Mouse (Mus musculus) limb, embryonic 12.5 days (tissue): ENCODE measurements around the gene Zan. TPM values are rescaled to one million over a fixed set of nuclear protein-coding genes. Genes with fewer than 3 reads are reported as not detected.

Experiments used
- ATAC-seq: fragments of 200-750 bp; cut with Nextera tagmentation; 2 replicates; pipeline ENCODE4 v1.8.0; 2017; ENCODE audit warnings: low read depth, moderate TSS enrichment; ENCODE audit not compliant: insufficient number of reproducible peaks, insufficient read depth, low FRiP score, low TSS enrichment
- H3K27ac ChIP-seq: fragments of 300-500 bp; sonication (generic); 2 replicates; pipeline ENCODE4 v1.5.1; 2016; ENCODE audit warnings: mild to moderate bottlenecking, moderate library complexity
- H3K27me3 ChIP-seq: fragments of 300-500 bp; sonication (generic); 2 replicates; pipeline ENCODE4 v1.6.1; 2016; ENCODE audit warnings: mild to moderate bottlenecking, moderate library complexity
- H3K36me3 ChIP-seq: fragments of 300-500 bp; sonication (generic); 2 replicates; pipeline ENCODE4 v1.6.1; 2016; ENCODE audit warnings: mild to moderate bottlenecking, moderate library complexity
- H3K4me1 ChIP-seq: fragments of 300-500 bp; sonication (generic); replicated peaks from 2 replicates; pipeline ENCODE4 v1.6.1; 2016
- H3K4me2 ChIP-seq: fragments of 300-500 bp; sonication (generic); 2 replicates; pipeline ENCODE4 v1.6.1; 2016; ENCODE audit warnings: mild to moderate bottlenecking, moderate library complexity
- H3K4me3 ChIP-seq: fragments of 300-500 bp; sonication (generic); replicated peaks from 2 replicates; pipeline ENCODE4 v1.5.1; 2016; ENCODE audit warnings: mild to moderate bottlenecking
- H3K9ac ChIP-seq: fragments of 300-500 bp; sonication (generic); replicated peaks from 2 replicates; pipeline ENCODE4 v1.6.1; 2016; ENCODE audit warnings: mild to moderate bottlenecking, moderate library complexity
- H3K9me3 ChIP-seq: fragments of 300-500 bp; sonication (generic); 2 replicates; pipeline ENCODE4 v1.6.1; 2016; ENCODE audit warnings: mild to moderate bottlenecking, moderate library complexity
- WGBS: fragments of 180-500 bp; shearing (Covaris S2); methylation state at CpG from one replicate; pipeline ENCODE4 v1.1.7; 2016; 5-methylcytosine and 5-hydroxymethylcytosine counted together
- polyA plus RNA-seq: library from polyadenylated mRNA; unstranded; fragments of >200 nt; fragmentation: Nextera tagmentation; extraction: Ambion mirVana; gene quantifications from 2 replicates; pipeline ENCODE4 v1.2.1, GENCODE M21; 2016

The Zan gene
- polyA plus RNA-seq, 1 experiment from 2014 or later = 0.08 TPM

- ATAC-seq = no peak
- peaks cover 19% of the 10 kb centered on the region for H3K4me1 ChIP-seq
- no peaks in the 10 kb centered on the region for H3K27me3 ChIP-seq
- no peak overlapping the region for H3K4me3 ChIP-seq
- 81% methylated on average over 6 of the region's 6 CpGs for WGBS
- no peak overlapping the region for H3K4me2 ChIP-seq
- no peaks in the 10 kb centered on the region for H3K9me3 ChIP-seq
- 0 out of 2 replicates have a peak overlapping the region, but pooled peaks have one; percentile 72 for H3K27ac ChIP-seq
- no peak overlapping the region for H3K9ac ChIP-seq
- no peaks in the 10 kb centered on the region for H3K36me3 ChIP-seq
These were observed 136.6 kb downstream of the Zan start for GRCm38 (mm10) chr5:137340222-137340621.

- H3K4me3 ChIP-seq = peak overlapping the region; percentile 41
- no peak for ATAC-seq
- 14% methylated on average over 22 of the region's 22 CpGs for WGBS
- H3K36me3 ChIP-seq = no peaks in the 10 kb centered on the region
- peak overlapping the region; percentile 66 for H3K4me2 ChIP-seq
- peaks cover 13% of the 10 kb centered on the region for H3K4me1 ChIP-seq
- peak overlapping the region; percentile 62 for H3K9ac ChIP-seq
- peak overlapping the region; percentile 72; the same call in 1 of the 2 replicates for H3K27ac ChIP-seq
- H3K27me3 ChIP-seq = no peaks in the 10 kb centered on the region
- H3K9me3 ChIP-seq = no peaks in the 10 kb centered on the region
These were observed 137.4 kb downstream of the Zan start for GRCm38 (mm10) chr5:137339290-137339979.

- H3K27ac ChIP-seq = peak overlapping the region; percentile 72
- no peaks in the 10 kb centered on the region for H3K9me3 ChIP-seq
- ATAC-seq = no peak
- H3K27me3 ChIP-seq = no peaks in the 10 kb centered on the region
- H3K9ac ChIP-seq = peak overlapping the region; percentile 62
- H3K4me3 ChIP-seq = peak overlapping the region; percentile 41
- 2% methylated on average over 11 of the region's 11 CpGs for WGBS
- no peaks in the 10 kb centered on the region for H3K36me3 ChIP-seq
- peak overlapping the region; percentile 66 for H3K4me2 ChIP-seq
- H3K4me1 ChIP-seq = peaks cover 13% of the 10 kb centered on the region
These were observed 138.1 kb downstream of the Zan start for GRCm38 (mm10) chr5:137338663-137339289.

- peaks cover 13% of the 10 kb centered on the region for H3K4me1 ChIP-seq
- H3K36me3 ChIP-seq = no peaks in the 10 kb centered on the region
- H3K4me3 ChIP-seq = peak overlapping the region; percentile 41
- peak; percentile 77 for ATAC-seq
- H3K27me3 ChIP-seq = no peaks in the 10 kb centered on the region
- peak overlapping the region; percentile 62 for H3K9ac ChIP-seq
- WGBS = under 1% methylated on average over 19 of the region's 19 CpGs
- H3K27ac ChIP-seq = peak overlapping the region; percentile 69
- H3K9me3 ChIP-seq = no peaks in the 10 kb centered on the region
- peak overlapping the region; percentile 66 for H3K4me2 ChIP-seq
These were observed 138.6 kb downstream of the Zan start for GRCm38 (mm10) chr5:137338256-137338655.

- Histone ChIP-seq H3K27me3 (no peaks in the 10 kb centered on the region), H3K4me1 (peaks cover 23% of the 10 kb centered on the region), H3K27ac (no peak overlapping the region), H3K9me3 (no peaks in the 10 kb centered on the region), H3K9ac (no peak overlapping the region), H3K4me2 (no peak overlapping the region), H3K4me3 (no peak overlapping the region), H3K36me3 (no peaks in the 10 kb centered on the region)
- 41% methylated on average over 8 of the region's 8 CpGs for WGBS
- no peak for ATAC-seq
These were observed 139.7 kb downstream of the Zan start for GRCm38 (mm10) chr5:137337190-137337589.

- no peak for ATAC-seq
- Histone ChIP-seq H3K27me3 (no peaks in the 10 kb centered on the region), H3K9me3 (no peaks in the 10 kb centered on the region), H3K9ac (no peak overlapping the region), H3K4me3 (no peak overlapping the region), H3K4me2 (no peak overlapping the region), H3K27ac (no peak overlapping the region), H3K36me3 (peaks cover 3% of the 10 kb centered on the region; the same call in 1 of the 2 replicates), H3K4me1 (peaks cover 26% of the 10 kb centered on the region)
- 77% methylated on average over 6 of the region's 6 CpGs for WGBS
These were observed 141.8 kb downstream of the Zan start for GRCm38 (mm10) chr5:137335066-137335465.

- Histone ChIP-seq H3K9me3 (no peaks in the 10 kb centered on the region), H3K4me1 (peaks cover 19% of the 10 kb centered on the region), H3K4me3 (no peak overlapping the region), H3K27me3 (no peaks in the 10 kb centered on the region), H3K27ac (no peak overlapping the region), H3K4me2 (peak overlapping the region; percentile 91; the same call in 1 of the 2 replicates), H3K9ac (no peak overlapping the region), H3K36me3 (peaks cover 5% of the 10 kb centered on the region)
- 56% methylated on average over 10 of the region's 10 CpGs for WGBS
- ATAC-seq = no peak
These were observed 142.5 kb downstream of the Zan start for GRCm38 (mm10) chr5:137334317-137334716.

GRCm38 (mm10) chr5:137333512-137334174 lies 143.2 kb downstream of the Zan start, which contains the start of gene Slc12a9:
Gene Slc12a9, minus strand, starts transcription at chr5:137333597.
- ATAC-seq = peak; percentile 77
- peak within 1 kb of the TSS; percentile 71 for H3K9ac ChIP-seq
- H3K4me3 ChIP-seq = peak within 1 kb of the TSS; percentile 67
- H3K27me3 ChIP-seq = no peaks in the 10 kb centered on the region
- peaks cover 12% of the 10 kb centered on the region for H3K4me1 ChIP-seq
- no peaks in the 10 kb centered on the region for H3K9me3 ChIP-seq
- H3K36me3 ChIP-seq = peaks cover 6% of the 10 kb centered on the region
- peak within 1 kb of the TSS; percentile 42; the same call in 1 of the 2 replicates for H3K27ac ChIP-seq
- WGBS = under 1% methylated on average over 44 of the region's 44 CpGs
- peak within 1 kb of the TSS; percentile 91 for H3K4me2 ChIP-seq

- peaks cover 12% of the 10 kb centered on the region for H3K4me1 ChIP-seq
- peak overlapping the region; percentile 91 for H3K4me2 ChIP-seq
- ATAC-seq = peak; percentile 23
- H3K27ac ChIP-seq = peak overlapping the region; percentile 42; the same call in 1 of the 2 replicates
- H3K9me3 ChIP-seq = no peaks in the 10 kb centered on the region
- no peaks in the 10 kb centered on the region for H3K27me3 ChIP-seq
- H3K36me3 ChIP-seq = peaks cover 9% of the 10 kb centered on the region
- H3K4me3 ChIP-seq = peak overlapping the region; percentile 67
- H3K9ac ChIP-seq = peak overlapping the region; percentile 71
- WGBS = 17% methylated on average over 15 of the region's 15 CpGs
These were observed 143.9 kb downstream of the Zan start for GRCm38 (mm10) chr5:137332857-137333511.

- no peaks in the 10 kb centered on the region for H3K9me3 ChIP-seq
- H3K4me1 ChIP-seq = peaks cover 12% of the 10 kb centered on the region
- ATAC-seq = no peak
- H3K4me3 ChIP-seq = no peak overlapping the region
- no peak overlapping the region for H3K4me2 ChIP-seq
- WGBS = 81% methylated on average over 7 of the region's 7 CpGs
- H3K9ac ChIP-seq = no peak overlapping the region
- H3K27ac ChIP-seq = no peak overlapping the region
- peaks cover 26% of the 10 kb centered on the region for H3K36me3 ChIP-seq
- H3K27me3 ChIP-seq = no peaks in the 10 kb centered on the region
These were observed 146.0 kb downstream of the Zan start for GRCm38 (mm10) chr5:137330910-137331309.
